8 mouse cellular contexts compared by ENCODE assay signal in the genomic region with DNA sequence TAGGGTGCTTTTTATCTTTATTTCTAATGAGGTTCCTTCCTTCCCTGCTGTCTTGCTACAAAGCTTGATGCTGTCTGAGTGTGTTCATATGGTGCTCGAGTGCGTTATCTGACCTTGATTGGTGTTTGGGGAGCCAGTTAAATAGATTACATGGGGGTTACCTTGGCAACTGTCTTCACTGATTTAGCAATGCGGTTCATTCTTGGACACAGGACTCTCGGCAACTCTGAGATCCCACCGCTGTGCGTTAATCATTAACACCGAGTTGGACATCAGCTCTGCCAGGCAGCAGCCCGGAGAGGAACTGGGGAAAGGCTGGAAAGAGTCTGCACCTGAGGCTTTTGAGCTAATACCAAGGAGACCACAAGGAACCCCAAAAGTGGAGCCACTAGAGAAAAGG.
A peak's percentile ranks its signal among the peaks of the same experiment; 100 is the strongest.
DNase-seq lines count a peak whose midpoint lies in the region; ATAC-seq and TF ChIP-seq lines count a peak whose summit lies in the region.

No protein-coding gene starts in this region.

- no peaks in the 10 kb centered on the region for H3K9me3 ChIP-seq in lung, embryonic 14.5 days (ENCODE audit: low read depth, low read length)
- no peaks in the 10 kb centered on the region for H3K9me3 ChIP-seq in hindbrain, embryonic 16.5 days (ENCODE audit: control insufficient read depth, low read length)
- H3K9me3 ChIP-seq in liver, embryonic 12.5 days (replicated peaks): no peaks in the 10 kb centered on the region
- no peaks in the 10 kb centered on the region for H3K9me3 ChIP-seq in stomach, embryonic 15.5 days

- H3K27me3 ChIP-seq in lung, embryonic 14.5 days (ENCODE audit: insufficient read depth, low read length): no peaks in the 10 kb centered on the region
- no peaks in the 10 kb centered on the region for H3K27me3 ChIP-seq in hindbrain, embryonic 16.5 days (replicated peaks; ENCODE audit: control insufficient read depth, insufficient read depth, low read length)
- H3K27me3 ChIP-seq in liver, embryonic 12.5 days (replicated peaks): no peaks in the 10 kb centered on the region
- H3K27me3 ChIP-seq in stomach, embryonic 15.5 days (replicated peaks): no peaks in the 10 kb centered on the region
- no peaks in the 10 kb centered on the region for H3K27me3 ChIP-seq in cerebellum, adult 2 months (ENCODE audit: control insufficient read depth, insufficient read depth, low read length)

- no peak overlapping the region for H3K9ac ChIP-seq in lung, embryonic 14.5 days
- no peak overlapping the region for H3K9ac ChIP-seq in hindbrain, embryonic 16.5 days (ENCODE audit: low read depth, low read length)
- no peak overlapping the region for H3K9ac ChIP-seq in liver, embryonic 12.5 days
- H3K9ac ChIP-seq in stomach, embryonic 15.5 days: no peak overlapping the region

- ATAC-seq in lung, embryonic 14.5 days (ENCODE audit: insufficient read depth): peak; percentile 28; the same call in 1 of the 2 replicates
- ATAC-seq in hindbrain, embryonic 16.5 days: peak; percentile 68
- ATAC-seq in liver, embryonic 12.5 days: 0 out of 2 replicates have a peak, but pooled peaks have one; percentile 32
- ATAC-seq in stomach, embryonic 15.5 days (ENCODE audit: insufficient read depth, low FRiP score, low read depth): peak; percentile 79

- no peaks in the 10 kb centered on the region for H3K4me1 ChIP-seq in lung, embryonic 14.5 days (ENCODE audit: insufficient read depth)
- H3K4me1 ChIP-seq in hindbrain, embryonic 16.5 days (ENCODE audit: control insufficient read depth, insufficient read depth, low read depth, low read length): no peaks in the 10 kb centered on the region
- H3K4me1 ChIP-seq in liver, embryonic 12.5 days: no peaks in the 10 kb centered on the region
- no peaks in the 10 kb centered on the region for H3K4me1 ChIP-seq in stomach, embryonic 15.5 days
- H3K4me1 ChIP-seq in cerebellum, adult 2 months (ENCODE audit: control insufficient read depth, insufficient read depth, low read length): no peaks in the 10 kb centered on the region

- peak; percentile 42 for DNase-seq in lung, embryonic 14.5 days
- no peak for DNase-seq in lung, postnatal 14 days
- DNase-seq in right cerebral cortex, adult 18-20 months: no peak
- DNase-seq in cerebellum, adult 2 months: no peak
- no peak for DNase-seq in gastrocnemius, postnatal 10 days

- TF ChIP-seq CTCF in lung, embryonic 14.5 days (IDR thresholded peaks at IDR 0.05; ENCODE audit: low read depth): no peak
- no peak for TF ChIP-seq CTCF in cerebellum, adult 2 months (IDR thresholded peaks at IDR 0.05; ENCODE audit: borderline replicate concordance, insufficient read depth, low read depth, low read length)

- TF ChIP-seq POLR2A in cerebellum, adult 2 months (IDR thresholded peaks at IDR 0.05; ENCODE audit: borderline replicate concordance, insufficient read depth, low read length): no peak

- no peaks in the 10 kb centered on the region for H3K36me3 ChIP-seq in lung, embryonic 14.5 days (ENCODE audit: insufficient read depth)
- no peaks in the 10 kb centered on the region for H3K36me3 ChIP-seq in hindbrain, embryonic 16.5 days (ENCODE audit: control insufficient read depth, insufficient read depth, low read length)
- H3K36me3 ChIP-seq in liver, embryonic 12.5 days: no peaks in the 10 kb centered on the region
- no peaks in the 10 kb centered on the region for H3K36me3 ChIP-seq in stomach, embryonic 15.5 days

- H3K27ac ChIP-seq in lung, embryonic 14.5 days (ENCODE audit: low read depth): no peak overlapping the region
- no peak overlapping the region for H3K27ac ChIP-seq in hindbrain, embryonic 16.5 days (ENCODE audit: low read depth, low read length)
- no peak overlapping the region for H3K27ac ChIP-seq in liver, embryonic 12.5 days
- H3K27ac ChIP-seq in stomach, embryonic 15.5 days: no peak overlapping the region
- H3K27ac ChIP-seq in cerebellum, adult 2 months (ENCODE audit: insufficient read depth, low read length): no peak overlapping the region

- H3K4me3 ChIP-seq in lung, embryonic 14.5 days (ENCODE audit: low read depth, low read length): no peak overlapping the region
- no peak overlapping the region for H3K4me3 ChIP-seq in hindbrain, embryonic 16.5 days (ENCODE audit: low read length)
- H3K4me3 ChIP-seq in liver, embryonic 12.5 days: no peak overlapping the region
- H3K4me3 ChIP-seq in stomach, embryonic 15.5 days (replicated peaks): no peak overlapping the region
- no peak overlapping the region for H3K4me3 ChIP-seq in cerebellum, adult 2 months (replicated peaks; ENCODE audit: insufficient read depth, low read depth, low read length)

- no peak overlapping the region for H3K4me2 ChIP-seq in lung, embryonic 14.5 days
- no peak overlapping the region for H3K4me2 ChIP-seq in hindbrain, embryonic 16.5 days (ENCODE audit: low read length)
- no peak overlapping the region for H3K4me2 ChIP-seq in liver, embryonic 12.5 days
- H3K4me2 ChIP-seq in stomach, embryonic 15.5 days: no peak overlapping the region

- 46% methylated on average over 8 of the region's 8 CpGs for WGBS in lung, embryonic 14.5 days
- 36% methylated on average over 8 of the region's 8 CpGs for WGBS in hindbrain, embryonic 16.5 days
- 59% methylated on average over 8 of the region's 8 CpGs for WGBS in liver, embryonic 12.5 days (ENCODE audit: insufficient replicate concordance)
- 49% methylated on average over 8 of the region's 8 CpGs for WGBS in stomach, embryonic 15.5 days
- WGBS in cerebellum, adult 2 months: 15% methylated on average over 8 of the region's 8 CpGs

Comparison
In these comparisons a context has a peak if more than half of its experiments do, and no peak if none do; other contexts are left out.
1. ATAC-seq: peak in every context shown above with its lines; median percentile 79 in stomach, embryonic 15.5 days; 68 in hindbrain, embryonic 16.5 days; 32 in liver, embryonic 12.5 days; 28 in lung, embryonic 14.5 days.